Mouse (Mus musculus): ENCODE results near the gene Oxct2a. TPM values are rescaled to one million over a fixed set of nuclear protein-coding genes. Genes with fewer than 3 reads are reported as not detected.
"Not testable (repeated sequence)": the region's sequence is repeated elsewhere in the genome, so short reads cannot be mapped to it uniquely, and the experiment has no call there.

The Oxct2a gene
- polyA plus RNA-seq, 1 experiment from 2014 or later, result not detected

- H3K36me3 ChIP-seq, result no peaks in the 10 kb centered on the region
- 0 out of 2 replicates have a peak, but pooled peaks cover 3% of the 10 kb centered on the region for H3K9me3 ChIP-seq
- no peak for ATAC-seq (ENCODE audit: low FRiP score, low read depth)
- H3K4me3 ChIP-seq, result no peak overlapping the region
- H3K4me1 ChIP-seq, result no peaks in the 10 kb centered on the region
- H3K27me3 ChIP-seq, result peaks cover 19% of the 10 kb centered on the region
- no peak overlapping the region for H3K9ac ChIP-seq (replicated peaks)
- H3K4me2 ChIP-seq (replicated peaks), result no peak overlapping the region
- no peak overlapping the region for H3K27ac ChIP-seq (replicated peaks)
- 74% methylated on average over 14 of the region's 14 CpGs for WGBS
These were observed 12.6 kb upstream of the Oxct2a start for GRCm38 (mm10) chr4:123335796-123336585.

GRCm38 (mm10) chr4:123335244-123335643 lies 11.8 kb upstream of the Oxct2a start:
- not testable (repeated sequence) for ATAC-seq (ENCODE audit: low FRiP score, low read depth); H3K36me3 ChIP-seq; H3K4me2 ChIP-seq (replicated peaks); H3K4me3 ChIP-seq; H3K9ac ChIP-seq (replicated peaks); H3K27ac ChIP-seq (replicated peaks); H3K9me3 ChIP-seq; H3K4me1 ChIP-seq
- peaks cover 11% of the 10 kb centered on the region for H3K27me3 ChIP-seq
- WGBS, result 84% methylated on average over 10 of the region's 10 CpGs

GRCm38 (mm10) chr4:123334177-123334576 lies 10.7 kb upstream of the Oxct2a start:
- ATAC-seq (ENCODE audit: low FRiP score, low read depth), result no peak

GRCm38 (mm10) chr4:123333151-123333550 lies 9.7 kb upstream of the Oxct2a start:
- H3K4me1 ChIP-seq, result no peaks in the 10 kb centered on the region
- WGBS, result 97% methylated on average over 4 of the region's 4 CpGs
- no peak for ATAC-seq (ENCODE audit: low FRiP score, low read depth)
- no peaks in the 10 kb centered on the region for H3K36me3 ChIP-seq
- peaks cover 6% of the 10 kb centered on the region; the same call in 1 of the 2 replicates for H3K27me3 ChIP-seq
- H3K4me2 ChIP-seq (replicated peaks), result no peak overlapping the region
- H3K9me3 ChIP-seq, result 0 out of 2 replicates have a peak, but pooled peaks cover 3% of the 10 kb centered on the region
- no peak overlapping the region for H3K27ac ChIP-seq (replicated peaks)
- H3K9ac ChIP-seq (replicated peaks), result no peak overlapping the region
- no peak overlapping the region for H3K4me3 ChIP-seq

More at GRCm38 (mm10) chr4:123334177-123334576, 10.7 kb upstream of the Oxct2a start:
- Histone ChIP-seq H3K4me3 (no peak overlapping the region), H3K27ac (replicated peaks) (no peak overlapping the region), H3K36me3 (no peaks in the 10 kb centered on the region), H3K4me1 (no peaks in the 10 kb centered on the region), H3K27me3 (peaks cover 6% of the 10 kb centered on the region; the same call in 1 of the 2 replicates), H3K9me3 (0 out of 2 replicates have a peak, but pooled peaks cover 3% of the 10 kb centered on the region), H3K9ac (replicated peaks) (no peak overlapping the region), H3K4me2 (replicated peaks) (no peak overlapping the region)
- WGBS, result 73% methylated on average over 3 of the region's 3 CpGs

- not testable (repeated sequence) for ATAC-seq (ENCODE audit: low FRiP score, low read depth); H3K4me3 ChIP-seq; H3K27me3 ChIP-seq; H3K9me3 ChIP-seq; H3K4me2 ChIP-seq (replicated peaks); H3K9ac ChIP-seq (replicated peaks); H3K36me3 ChIP-seq; H3K4me1 ChIP-seq; H3K27ac ChIP-seq (replicated peaks)
- 76% methylated on average over 1 of the region's 1 CpGs for WGBS
These were observed 8.5 kb upstream of the Oxct2a start for GRCm38 (mm10) chr4:123331961-123332360.

GRCm38 (mm10) chr4:123331326-123331725 lies 7.9 kb upstream of the Oxct2a start:
- Histone ChIP-seq H3K27ac (replicated peaks) (no peak overlapping the region), H3K27me3 (0 out of 2 replicates have a peak, but pooled peaks cover 5% of the 10 kb centered on the region), H3K4me3 (no peak overlapping the region), H3K36me3 (no peaks in the 10 kb centered on the region), H3K4me1 (no peaks in the 10 kb centered on the region), H3K9ac (replicated peaks) (no peak overlapping the region), H3K4me2 (replicated peaks) (no peak overlapping the region), H3K9me3 (0 out of 2 replicates have a peak, but pooled peaks cover 3% of the 10 kb centered on the region)
- ATAC-seq (ENCODE audit: low FRiP score, low read depth), result no peak
- 39% methylated on average over 4 of the region's 5 CpGs for WGBS

- no peaks in the 10 kb centered on the region for H3K4me1 ChIP-seq
- H3K36me3 ChIP-seq, result no peaks in the 10 kb centered on the region
- H3K4me2 ChIP-seq (replicated peaks), result no peak overlapping the region
- H3K9ac ChIP-seq (replicated peaks), result no peak overlapping the region
- no peaks in the 10 kb centered on the region; the same call in 1 of the 2 replicates for H3K27me3 ChIP-seq
- H3K27ac ChIP-seq (replicated peaks), result no peak overlapping the region
- no peak for ATAC-seq (ENCODE audit: low FRiP score, low read depth)
- H3K4me3 ChIP-seq, result no peak overlapping the region
- 0 out of 2 replicates have a peak, but pooled peaks cover 3% of the 10 kb centered on the region for H3K9me3 ChIP-seq
- 76% methylated on average over 6 of the region's 6 CpGs for WGBS
These were observed 5.5 kb upstream of the Oxct2a start for GRCm38 (mm10) chr4:123328946-123329345.

GRCm38 (mm10) chr4:123327630-123328029 lies 4.2 kb upstream of the Oxct2a start:
- Histone ChIP-seq H3K36me3 (no peaks in the 10 kb centered on the region), H3K4me3 (no peak overlapping the region), H3K4me2 (replicated peaks) (no peak overlapping the region), H3K9me3 (0 out of 2 replicates have a peak, but pooled peaks cover under 1% of the 10 kb centered on the region), H3K9ac (replicated peaks) (no peak overlapping the region), H3K27me3 (peaks cover 13% of the 10 kb centered on the region), H3K27ac (replicated peaks) (no peak overlapping the region), H3K4me1 (no peaks in the 10 kb centered on the region)
- ATAC-seq (ENCODE audit: low FRiP score, low read depth), result no peak
- WGBS, result 59% methylated on average over 3 of the region's 3 CpGs

GRCm38 (mm10) chr4:123326087-123326486 lies 2.7 kb upstream of the Oxct2a start:
- no peak overlapping the region for H3K4me2 ChIP-seq (replicated peaks)
- no peaks in the 10 kb centered on the region for H3K36me3 ChIP-seq
- peaks cover 22% of the 10 kb centered on the region for H3K27me3 ChIP-seq
- no peak overlapping the region for H3K9ac ChIP-seq (replicated peaks)
- 82% methylated on average over 3 of the region's 3 CpGs for WGBS
- no peak for ATAC-seq (ENCODE audit: low FRiP score, low read depth)
- H3K9me3 ChIP-seq, result no peaks in the 10 kb centered on the region
- no peak overlapping the region for H3K4me3 ChIP-seq
- no peaks in the 10 kb centered on the region for H3K4me1 ChIP-seq
- no peak overlapping the region for H3K27ac ChIP-seq (replicated peaks)

GRCm38 (mm10) chr4:123322910-123323309 lies 524 bp downstream of the Oxct2a start:
- 33% methylated on average over 14 of the region's 38 CpGs for WGBS
- Histone ChIP-seq H3K4me2 (replicated peaks) (peak overlapping the region; percentile 39), H3K27me3 (peaks cover 22% of the 10 kb centered on the region), H3K4me3 (peak overlapping the region; percentile 24; the same call in 1 of the 2 replicates)
- H3K36me3 ChIP-seq; H3K9me3 ChIP-seq; H3K9ac ChIP-seq (replicated peaks); H3K4me1 ChIP-seq; H3K27ac ChIP-seq (replicated peaks); ATAC-seq (ENCODE audit: low FRiP score, low read depth): not testable (repeated sequence)

GRCm38 (mm10) chr4:123314497-123314896 lies 8.9 kb downstream of the Oxct2a start:
- 79% methylated on average over 3 of the region's 3 CpGs for WGBS
- no peak for ATAC-seq (ENCODE audit: low FRiP score, low read depth)
- H3K27ac ChIP-seq (replicated peaks), result no peak overlapping the region
- H3K9me3 ChIP-seq, result no peaks in the 10 kb centered on the region
- H3K9ac ChIP-seq (replicated peaks), result no peak overlapping the region
- H3K4me3 ChIP-seq, result no peak overlapping the region
- no peak overlapping the region for H3K4me2 ChIP-seq (replicated peaks)
- H3K27me3 ChIP-seq, result no peaks in the 10 kb centered on the region
- H3K4me1 ChIP-seq, result no peaks in the 10 kb centered on the region
- H3K36me3 ChIP-seq, result no peaks in the 10 kb centered on the region

- Histone ChIP-seq H3K4me2 (replicated peaks) (no peak overlapping the region), H3K4me3 (no peak overlapping the region), H3K9ac (replicated peaks) (no peak overlapping the region), H3K27me3 (no peaks in the 10 kb centered on the region), H3K36me3 (no peaks in the 10 kb centered on the region), H3K9me3 (no peaks in the 10 kb centered on the region), H3K4me1 (no peaks in the 10 kb centered on the region), H3K27ac (replicated peaks) (no peak overlapping the region)
- ATAC-seq (ENCODE audit: low FRiP score, low read depth), result no peak
- WGBS, result 93% methylated on average over 6 of the region's 6 CpGs
These were observed 10.4 kb downstream of the Oxct2a start for GRCm38 (mm10) chr4:123313010-123313409.
